Mouse (Mus musculus) common myeloid progenitor, adult 5-6 weeks (primary cell): ENCODE measurements at regions not wholly inside any gene's neighbourhood (a gene's known extent, or its start where the extent isn't known, plus 50 kb on each side); places are given as distances from the start of the nearest gene placed in this dataset.

Experiments
- ATAC-seq: replicated peaks from 2 replicates; pipeline ENCODE4 v1.8.0; 2016; ENCODE audit warnings: low read depth, mild to moderate bottlenecking, moderate TSS enrichment, inconsistent platforms; ENCODE audit not compliant: poor library complexity, severe bottlenecking

DNA sequence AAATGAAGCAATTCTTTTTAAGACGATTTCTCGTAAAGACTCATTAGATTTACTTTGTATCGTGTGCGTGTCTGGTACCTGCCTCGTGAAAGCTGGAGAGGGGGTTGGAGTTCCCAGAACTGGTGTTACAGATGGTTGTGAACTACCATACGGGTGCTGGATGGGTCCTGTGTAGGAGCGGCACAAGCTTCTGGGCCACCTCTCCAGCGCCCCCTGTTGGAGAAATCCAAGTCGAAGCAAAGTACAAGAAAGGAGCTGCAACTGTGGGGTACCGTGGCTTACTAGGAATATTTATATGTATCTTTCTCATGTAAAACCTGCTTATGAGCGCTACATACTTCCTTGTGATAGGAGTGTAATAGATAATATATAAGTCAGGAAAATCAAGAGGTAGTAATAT is 281.3 kb downstream of the Hhipl2 start:
- no peak; the same call in 1 of the 2 replicates for ATAC-seq

DNA sequence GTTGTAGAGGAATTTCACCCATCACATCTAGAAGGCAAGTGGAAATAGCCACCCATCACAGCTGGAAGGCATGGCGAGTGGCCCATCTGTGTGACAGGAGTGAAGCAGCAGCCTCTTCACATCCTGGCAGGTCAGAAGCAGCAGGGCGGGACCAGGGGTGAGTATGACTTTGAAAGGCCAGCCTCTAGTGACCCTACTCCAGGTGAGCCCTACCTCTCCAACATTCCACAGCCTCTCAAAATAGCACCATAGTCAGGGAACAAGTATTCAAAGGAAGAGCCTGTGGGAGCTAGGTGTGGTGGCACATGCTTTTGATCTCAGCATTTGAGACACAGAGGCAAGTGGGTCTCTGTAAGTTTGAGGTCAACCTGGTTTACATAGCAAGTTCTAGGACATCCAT is 284.9 kb downstream of the Hhipl2 start:
- no peak for ATAC-seq

DNA sequence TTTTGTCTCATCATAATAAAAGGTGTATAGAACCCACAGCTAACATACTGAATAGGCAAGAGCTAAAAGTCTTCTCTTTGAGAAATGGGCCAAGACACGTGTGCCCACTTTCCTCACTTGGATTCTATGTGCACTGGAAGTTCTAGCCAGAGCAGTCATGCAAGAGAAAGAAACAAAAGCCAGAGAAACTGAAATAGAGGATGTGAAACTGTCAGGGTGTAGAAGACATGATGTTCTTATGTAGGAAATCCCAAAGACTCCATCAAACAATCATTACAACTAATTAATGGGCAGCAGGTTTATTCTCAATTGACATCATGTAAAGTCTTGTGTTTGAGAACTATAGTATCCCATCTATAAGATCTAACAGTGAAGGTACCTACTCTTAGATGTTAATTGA is 294.9 kb downstream of the Hhipl2 start:
- no peak for ATAC-seq

DNA sequence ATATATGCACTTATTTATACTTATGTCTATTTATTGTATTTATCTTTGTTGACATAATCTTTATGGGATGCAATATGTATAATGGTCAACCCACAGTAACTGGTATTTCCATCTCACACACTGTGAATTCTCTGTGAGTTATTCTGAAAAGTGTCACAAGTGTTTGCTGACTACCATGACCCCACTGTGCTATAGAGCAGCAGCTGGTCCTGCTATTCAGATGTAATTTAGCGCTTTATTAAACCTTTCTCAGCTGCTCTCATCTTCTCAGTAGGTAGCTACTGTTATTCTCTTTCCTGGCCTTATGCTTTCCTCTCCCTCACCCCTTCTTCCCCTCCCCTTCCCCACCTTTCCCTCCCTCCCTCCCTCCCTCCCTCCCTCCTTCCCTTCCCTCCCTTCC is 296.0 kb upstream of the Dusp10 start:
- no peak for ATAC-seq

DNA sequence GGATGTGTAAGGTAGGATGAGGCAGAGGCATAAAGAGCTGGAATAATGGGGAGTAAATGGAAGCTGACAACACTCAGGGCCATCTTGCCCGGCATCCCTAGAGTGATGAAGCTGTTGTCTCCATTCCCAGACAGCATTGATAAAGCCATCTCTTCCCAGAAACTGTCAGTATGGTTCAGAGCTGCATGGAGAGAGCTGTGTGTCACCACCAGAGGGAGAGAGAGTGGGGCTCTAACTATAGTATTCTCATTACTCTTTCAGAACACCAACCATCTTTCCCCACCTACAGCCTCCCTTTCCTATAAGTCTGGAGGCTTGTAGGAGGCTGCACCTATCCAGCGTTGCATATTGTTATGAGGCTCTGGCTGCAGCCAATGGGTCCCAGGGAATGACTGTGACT is 264.0 kb upstream of the Dusp10 start:
- ATAC-seq, result no peak

DNA sequence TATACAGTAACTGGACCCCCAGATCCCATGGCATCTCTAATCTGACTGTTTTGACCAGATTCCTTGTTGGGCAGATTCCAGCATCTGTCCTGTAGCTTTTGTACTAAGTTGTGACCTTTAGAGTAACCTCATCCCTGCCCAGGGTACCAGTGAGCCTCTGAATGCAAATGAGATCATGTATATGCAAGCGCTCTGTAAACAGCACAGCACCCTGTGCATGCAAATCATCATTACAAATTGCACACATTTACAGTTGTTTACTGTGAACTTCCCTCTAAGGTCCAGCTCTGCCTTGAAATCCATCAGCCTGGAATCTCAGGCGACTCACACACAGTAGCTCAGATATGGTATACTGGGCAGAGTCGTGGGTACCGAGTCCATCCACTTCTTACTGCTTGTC is 258.6 kb upstream of the Dusp10 start:
- no peak for ATAC-seq

DNA sequence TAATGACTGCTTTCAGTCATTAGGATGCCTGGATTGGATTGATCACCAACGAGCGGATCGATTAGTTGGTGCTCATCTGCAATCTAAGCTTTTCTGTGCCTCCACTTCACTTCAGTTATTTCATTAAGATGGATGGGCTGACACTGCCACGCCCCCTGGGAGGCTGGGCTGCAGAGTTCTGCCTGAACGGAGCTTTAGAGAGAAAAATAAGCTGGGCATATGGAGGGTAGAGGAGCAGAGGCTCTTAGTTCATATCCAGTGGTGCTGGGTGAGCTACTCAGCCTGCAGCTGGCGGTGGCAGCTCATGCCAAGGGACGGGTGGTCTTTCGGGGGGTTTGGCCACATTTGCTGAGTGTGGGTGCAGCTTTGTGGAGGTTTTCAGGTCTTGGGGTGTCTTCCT is 256.4 kb upstream of the Dusp10 start:
- no peak for ATAC-seq

DNA sequence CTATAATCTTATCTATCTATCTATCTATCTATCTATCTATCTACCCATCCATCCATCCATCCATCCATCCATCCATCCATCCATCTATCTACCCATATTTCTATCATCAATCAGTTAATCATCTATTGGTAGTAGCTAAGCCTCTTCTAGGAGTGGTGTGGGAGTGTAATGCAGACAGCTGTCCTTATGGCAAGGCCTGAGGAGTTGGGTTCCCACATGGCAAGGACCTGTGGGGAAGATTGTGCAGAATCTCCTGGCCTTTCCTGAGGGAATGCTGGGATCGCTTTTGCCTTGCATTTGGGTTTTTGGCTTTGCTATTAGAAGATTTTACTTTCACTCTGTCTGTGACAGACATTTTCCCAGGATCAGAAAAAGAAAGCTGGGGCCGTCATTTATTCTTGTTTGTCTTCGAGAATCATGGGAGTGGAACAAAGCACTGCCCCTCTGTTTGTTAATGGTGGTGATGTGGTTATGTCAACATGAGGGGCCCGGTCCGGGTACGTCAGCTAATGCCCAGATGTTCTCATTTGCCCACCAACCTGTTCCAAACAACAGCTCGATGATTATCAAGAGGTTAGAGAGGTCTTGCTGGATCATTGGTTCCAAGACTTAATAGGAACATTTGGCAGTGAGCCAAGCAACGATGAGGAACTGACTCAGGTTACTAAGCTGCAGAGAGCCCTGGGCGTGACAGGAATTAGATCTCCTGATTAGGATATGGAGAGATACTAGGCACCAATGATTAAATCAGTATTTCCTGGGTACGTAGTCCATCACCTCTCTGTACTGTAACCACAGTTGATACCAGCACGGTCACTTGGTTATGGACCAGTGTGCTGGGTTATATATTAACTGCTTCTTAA is 249.0 kb upstream of the Dusp10 start:
- no peak for ATAC-seq

DNA sequence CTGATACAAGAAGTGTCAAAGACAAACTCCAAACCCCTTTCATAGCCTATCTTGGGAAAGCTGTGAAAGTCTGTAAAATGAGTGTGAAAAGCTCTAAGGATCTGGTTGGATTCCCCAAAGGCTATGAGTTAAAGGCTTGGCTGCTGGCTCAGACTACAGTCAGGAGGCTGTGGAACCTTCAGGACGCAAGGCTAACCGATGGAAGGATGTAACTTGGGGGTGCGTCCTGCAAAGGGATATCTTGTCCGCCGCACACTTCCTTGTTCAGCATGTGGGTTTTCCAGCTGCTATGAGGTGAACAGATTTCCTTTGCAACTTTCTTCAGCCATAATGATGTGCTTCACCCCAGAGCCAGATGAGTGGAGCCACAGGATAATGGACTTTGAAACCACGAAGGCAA is 240.3 kb upstream of the Dusp10 start:
- ATAC-seq, result no peak

DNA sequence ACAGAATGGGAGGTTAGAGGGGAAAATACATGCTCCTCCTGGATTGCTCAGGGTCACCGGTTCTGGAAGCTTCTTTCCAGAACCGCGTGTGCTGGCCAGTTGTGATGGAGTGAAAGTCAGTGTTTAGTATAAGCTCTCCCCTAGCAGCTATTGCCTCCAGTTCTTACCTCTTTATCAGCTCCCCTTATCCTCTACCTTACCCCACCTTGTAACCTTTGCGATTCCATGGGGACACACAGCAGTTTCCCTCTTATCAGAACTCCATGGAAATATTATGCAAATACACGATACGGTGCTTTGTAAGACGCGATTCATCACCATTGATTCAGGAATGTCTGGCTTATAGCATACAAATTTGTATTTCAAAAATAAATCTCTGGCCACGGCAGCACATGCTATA is 232.9 kb upstream of the Dusp10 start:
- ATAC-seq, result no peak

DNA sequence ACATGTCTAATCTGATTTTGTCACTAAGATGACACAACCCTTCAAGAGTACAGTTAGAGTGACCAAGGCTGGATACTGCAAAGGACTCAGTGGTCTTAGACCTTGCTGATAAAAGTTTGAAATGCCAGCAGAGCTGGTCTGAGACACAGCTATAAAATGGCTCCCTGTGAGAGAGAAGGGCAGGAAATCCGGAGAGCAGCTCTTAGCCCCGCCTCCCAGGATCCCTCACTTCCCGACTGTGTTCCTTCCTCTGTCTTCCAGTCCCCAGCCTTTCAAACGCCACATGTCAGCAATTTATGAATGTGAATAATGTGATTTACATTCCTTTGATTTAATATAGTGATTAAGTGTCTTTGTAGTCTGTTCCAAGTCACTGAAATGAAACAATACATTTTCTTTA is 232.3 kb upstream of the Dusp10 start:
- ATAC-seq, result no peak

DNA sequence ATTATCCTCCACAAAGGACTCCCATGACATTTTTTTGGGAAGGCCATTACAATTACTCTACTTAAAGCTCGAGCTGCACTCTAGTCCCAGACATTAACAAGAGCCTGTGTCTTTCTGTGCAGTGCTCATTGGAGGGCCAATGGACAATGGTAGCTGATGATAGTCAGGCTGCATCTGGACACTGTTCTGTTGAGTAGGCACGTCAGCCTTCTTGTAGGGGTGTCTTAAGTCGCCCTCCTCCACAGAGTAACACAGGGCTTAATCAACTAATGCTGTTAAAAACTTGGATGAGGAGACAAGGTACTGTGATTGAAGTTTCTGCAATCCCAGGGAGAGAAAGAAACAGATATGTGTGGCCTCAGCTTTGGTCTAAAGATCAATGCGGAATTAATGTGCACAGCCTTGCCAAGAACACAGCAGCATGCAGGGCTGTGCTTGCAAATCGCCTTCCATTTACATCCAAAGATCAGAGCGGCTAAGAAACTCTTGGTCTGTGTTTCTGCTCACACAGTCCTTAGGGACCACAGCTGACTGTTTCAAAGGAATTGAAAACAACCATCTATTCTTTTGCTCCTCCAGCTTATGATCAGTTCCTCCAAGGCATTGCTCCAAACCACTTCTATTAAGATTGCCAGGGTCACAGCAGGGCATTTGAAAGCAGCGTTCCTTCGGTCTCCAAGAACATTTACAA is 229.5 kb upstream of the Dusp10 start:
- ATAC-seq, result no peak

DNA sequence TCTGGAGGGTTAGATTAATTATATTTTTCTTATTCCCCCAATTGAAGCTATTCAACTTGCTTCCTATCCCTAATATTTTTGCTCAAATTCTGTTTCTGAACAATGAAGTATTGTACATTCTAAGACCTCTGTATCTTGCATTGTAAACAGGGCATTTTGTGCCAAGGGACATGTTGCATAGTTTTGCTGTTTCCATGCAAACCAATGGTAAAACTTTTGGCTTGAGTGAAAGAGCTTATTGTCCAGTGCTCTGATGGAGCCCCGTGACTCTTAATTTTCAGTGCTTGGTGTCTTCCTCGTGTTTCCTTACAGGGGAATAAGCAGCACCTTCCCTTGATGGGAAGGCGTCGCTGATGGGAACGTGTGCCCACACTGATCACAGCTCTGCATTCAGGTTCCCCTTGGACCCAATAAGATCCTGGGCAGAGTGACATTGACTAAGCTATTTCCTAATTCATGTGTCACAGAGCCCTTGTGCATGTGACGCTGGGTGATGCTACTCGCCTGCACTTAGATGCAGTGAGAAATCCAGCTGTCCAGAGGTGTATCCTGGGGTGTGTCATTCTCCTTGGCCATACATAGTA is 220.8 kb upstream of the Dusp10 start:
- no peak for ATAC-seq

DNA sequence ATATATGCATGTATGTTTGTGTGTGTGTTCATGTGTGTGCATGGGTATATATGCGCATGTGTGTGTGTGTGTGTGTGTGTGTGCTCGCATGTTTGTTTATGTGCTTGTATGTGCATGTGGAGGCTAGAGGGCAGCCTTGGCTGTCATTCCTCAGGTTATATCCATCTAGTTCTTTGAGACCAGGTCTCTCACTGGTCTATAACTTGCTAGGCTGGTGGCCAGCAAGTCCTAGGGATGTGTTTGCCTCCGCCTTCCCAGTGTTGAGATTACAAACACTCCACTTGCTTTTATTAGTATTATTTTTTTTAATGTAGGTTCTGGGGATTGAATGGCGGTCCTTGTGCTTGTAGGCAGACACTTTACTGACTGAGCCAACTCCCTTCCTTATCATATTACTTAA is 219.8 kb upstream of the Dusp10 start:
- ATAC-seq, result no peak

DNA sequence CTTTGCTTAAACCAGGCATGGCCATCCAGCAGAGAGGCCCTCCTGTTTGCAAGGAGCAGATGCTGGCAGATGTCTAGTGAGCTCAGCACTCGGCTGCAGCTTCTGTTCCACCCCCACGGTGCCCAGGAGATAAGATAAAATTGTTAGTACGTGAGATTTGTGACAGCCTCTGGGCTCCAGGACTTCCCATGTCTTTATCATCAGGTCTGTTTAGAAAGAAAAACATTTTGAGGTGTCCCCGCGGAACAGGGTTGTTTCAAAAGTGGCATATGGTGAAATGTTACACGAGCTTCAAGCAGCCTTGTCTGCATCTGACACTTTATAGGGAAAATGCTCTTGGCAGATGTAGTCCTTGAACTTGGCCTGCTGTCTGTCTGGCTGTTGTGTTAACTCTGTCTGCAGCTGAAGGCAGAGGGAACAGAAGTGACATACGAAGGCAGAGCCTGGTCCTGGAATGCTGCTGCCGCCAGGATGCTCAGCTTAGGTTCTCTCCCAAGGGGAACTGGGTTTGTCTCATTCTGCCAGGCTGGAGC is 219.1 kb upstream of the Dusp10 start:
- no peak for ATAC-seq

DNA sequence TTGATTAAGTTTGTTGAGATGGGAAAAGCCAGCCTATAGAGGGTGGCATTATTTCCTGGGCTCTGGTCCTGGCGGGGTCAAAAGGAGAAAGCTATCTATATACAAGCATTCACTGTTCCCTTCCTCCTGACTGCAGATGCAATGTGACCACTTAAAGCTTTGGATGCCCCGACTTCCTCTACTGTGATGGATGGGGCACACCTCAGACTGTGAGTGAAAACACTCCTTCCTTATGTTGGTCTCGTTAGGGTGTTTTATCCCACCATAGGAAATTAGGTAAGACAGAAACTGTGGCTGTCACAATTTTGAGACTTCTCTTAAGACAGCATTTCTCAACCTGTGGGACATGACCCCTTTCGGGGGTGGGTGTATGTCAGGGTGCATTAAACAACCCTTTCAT is 210.8 kb upstream of the Dusp10 start:
- peak; percentile 37 for ATAC-seq

DNA sequence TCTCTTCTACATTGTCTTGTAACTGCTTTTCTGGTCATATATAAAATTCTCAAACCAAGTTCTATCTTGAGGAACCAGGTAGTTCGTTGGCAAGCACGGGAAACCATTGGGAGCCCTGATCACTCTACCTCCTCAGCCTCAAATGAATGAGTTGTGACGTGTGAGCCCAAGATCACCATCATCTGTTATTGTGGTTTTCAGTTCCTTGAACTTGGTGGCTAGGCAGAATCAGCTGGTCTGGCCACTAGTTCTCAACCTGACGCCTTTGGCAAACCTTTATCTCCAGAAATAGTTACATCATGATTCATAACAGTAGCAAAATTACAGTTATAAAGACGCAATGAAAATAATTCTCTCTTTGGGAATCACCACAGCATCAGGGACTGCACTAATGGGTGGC is 209.7 kb upstream of the Dusp10 start:
- peak; percentile 76 for ATAC-seq

DNA sequence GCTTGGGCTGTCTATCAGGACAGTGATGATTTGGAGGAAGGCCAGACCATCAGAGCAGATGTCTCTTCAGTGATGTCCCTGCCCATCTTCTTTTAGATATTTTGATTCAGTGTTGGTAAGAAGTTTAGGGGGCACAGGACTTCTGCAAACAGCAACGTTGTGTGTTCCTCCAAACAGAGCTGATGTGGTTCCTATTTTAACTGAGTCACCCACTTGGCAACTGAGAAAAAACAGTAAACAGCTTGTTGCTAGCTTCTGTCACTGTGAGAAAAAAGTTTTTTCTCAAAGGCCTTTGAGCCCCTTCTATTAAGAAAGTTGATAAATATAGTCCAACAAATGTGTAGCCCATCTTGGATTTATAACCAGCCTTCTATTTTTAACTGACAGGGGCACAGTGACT is 209.3 kb upstream of the Dusp10 start:
- peak; percentile 69 for ATAC-seq

DNA sequence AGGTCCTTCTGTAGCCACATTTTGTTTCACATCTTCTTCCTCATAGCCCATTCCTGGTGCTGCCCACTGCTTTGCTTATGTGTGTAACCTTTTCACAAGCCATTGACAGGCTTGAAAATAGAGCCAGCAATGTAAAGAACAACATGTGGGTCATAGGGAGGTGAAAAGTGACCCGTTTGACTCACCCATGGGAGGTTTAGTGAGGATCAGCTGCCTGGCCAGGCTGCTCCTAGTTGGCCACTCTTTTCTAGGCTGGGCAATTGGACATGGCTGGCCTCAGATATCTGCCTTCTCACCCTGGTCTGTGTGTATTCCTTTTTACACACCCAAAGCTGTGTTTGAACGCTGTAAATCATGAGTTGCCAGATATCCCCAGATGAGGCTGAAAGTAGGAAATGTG is 208.8 kb upstream of the Dusp10 start:
- ATAC-seq, result 0 out of 2 replicates have a peak, but pooled peaks have one; percentile 4

DNA sequence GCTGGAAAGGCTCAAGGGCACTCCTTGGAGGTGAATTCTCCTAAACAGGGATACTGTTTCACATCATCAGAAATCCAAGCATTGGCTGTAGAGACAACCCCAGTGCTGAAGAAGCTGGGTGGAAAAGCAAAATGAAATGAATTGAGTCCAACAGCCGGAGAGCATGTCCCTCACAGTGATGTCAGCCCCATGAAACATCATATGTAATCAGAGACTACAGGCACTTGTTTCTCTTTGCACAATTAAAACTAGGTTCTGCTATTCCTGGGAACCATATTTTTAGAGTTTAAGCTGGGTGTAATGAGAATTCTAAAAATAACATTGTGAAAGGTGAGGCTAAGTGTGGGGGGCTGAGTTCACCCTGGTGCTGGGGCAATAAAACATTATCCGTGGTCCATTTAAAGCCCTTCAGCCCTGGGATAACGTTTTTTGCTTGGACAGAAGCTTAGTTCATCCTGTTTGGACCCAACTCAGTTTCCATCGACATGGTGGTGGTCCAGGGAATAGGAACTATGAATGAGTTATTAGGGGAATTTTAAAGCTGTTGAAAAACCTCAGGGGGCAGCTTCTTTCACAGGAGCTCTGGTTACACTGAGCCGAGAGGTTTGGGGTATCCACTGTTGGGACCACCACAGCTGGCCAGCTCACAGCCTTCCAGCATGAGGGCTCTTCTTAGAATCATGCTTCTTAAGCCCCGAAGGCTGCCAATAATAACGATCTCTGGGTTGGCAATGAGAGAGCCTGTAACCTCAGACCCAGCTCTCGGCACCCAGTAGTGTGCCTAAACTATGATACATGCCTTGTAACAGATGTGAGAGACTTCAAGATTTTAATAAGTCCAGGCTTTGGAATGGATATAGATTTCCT is 206.0 kb upstream of the Dusp10 start:
- ATAC-seq, result no peak
